Mouse (Mus musculus) midbrain, embryonic 11.5 days (tissue): ENCODE data around the gene Fhit. TPM values are rescaled to one million over a fixed set of nuclear protein-coding genes. Genes with fewer than 3 reads are reported as not detected.

Source experiments
- ATAC-seq: fragments of 200-750 bp; cut with Nextera tagmentation; 2 replicates; pipeline ENCODE4 v1.8.0; 2017; ENCODE audit warnings: moderate TSS enrichment, moderate library complexity; ENCODE audit not compliant: low FRiP score
- DNase-seq: peaks from one replicate; pipeline ENCODE4 v3.0.0; 2015; ENCODE audit warnings: low spot score; ENCODE audit errors: missing footprints
- H3K27ac ChIP-seq: fragments of 300-500 bp; sonication (generic); 2 replicates; pipeline ENCODE4 v1.5.1; 2014; ENCODE audit warnings: low read depth, low read length
- H3K27me3 ChIP-seq: fragments of 300-500 bp; sonication (generic); 2 replicates; pipeline ENCODE4 v1.6.1; 2014; ENCODE audit warnings: mild to moderate bottlenecking, low read length, moderate library complexity, mixed read lengths; ENCODE audit not compliant: control insufficient read depth, insufficient read depth
- H3K36me3 ChIP-seq: fragments of 300-500 bp; sonication (generic); 2 replicates; pipeline ENCODE4 v1.6.1; 2014; ENCODE audit warnings: mild to moderate bottlenecking, low read length, moderate library complexity, mixed read lengths; ENCODE audit not compliant: control insufficient read depth, insufficient read depth
- H3K4me1 ChIP-seq: fragments of 300-500 bp; sonication (generic); 2 replicates; pipeline ENCODE4 v1.6.1; 2014; ENCODE audit warnings: low read length; ENCODE audit not compliant: control insufficient read depth, insufficient read depth
- H3K4me2 ChIP-seq: fragments of 300-500 bp; sonication (generic); 2 replicates; pipeline ENCODE4 v1.6.1; 2014; ENCODE audit warnings: mild to moderate bottlenecking, moderate library complexity
- H3K4me3 ChIP-seq: fragments of 300-500 bp; sonication (generic); 2 replicates; pipeline ENCODE4 v1.5.1; 2014; ENCODE audit warnings: low read depth, low read length
- H3K9ac ChIP-seq: fragments of 300-500 bp; sonication (generic); 2 replicates; pipeline ENCODE4 v1.6.1; 2014; ENCODE audit warnings: low read length
- H3K9me3 ChIP-seq: fragments of 300-500 bp; sonication (generic); 2 replicates; pipeline ENCODE4 v1.6.1; 2016; ENCODE audit warnings: low read length; ENCODE audit not compliant: control insufficient read depth
- WGBS: fragments of 180-500 bp; shearing (Covaris S2); extraction: QIAGEN DNeasy Blood & Tissue Kit; methylation state at CpG from one replicate; pipeline ENCODE4 v1.1.7; 2014; 5-methylcytosine and 5-hydroxymethylcytosine counted together
- polyA plus RNA-seq: library from polyadenylated mRNA; unstranded; fragments of >200 nt; fragmentation: Nextera tagmentation; extraction: Ambion mirVana; gene quantifications from 2 replicates; pipeline ENCODE4 v1.2.1, GENCODE M21; 2014

Gene Fhit
- polyA plus RNA-seq, 1 experiment from 2014 or later: 4.6 TPM

DNA sequence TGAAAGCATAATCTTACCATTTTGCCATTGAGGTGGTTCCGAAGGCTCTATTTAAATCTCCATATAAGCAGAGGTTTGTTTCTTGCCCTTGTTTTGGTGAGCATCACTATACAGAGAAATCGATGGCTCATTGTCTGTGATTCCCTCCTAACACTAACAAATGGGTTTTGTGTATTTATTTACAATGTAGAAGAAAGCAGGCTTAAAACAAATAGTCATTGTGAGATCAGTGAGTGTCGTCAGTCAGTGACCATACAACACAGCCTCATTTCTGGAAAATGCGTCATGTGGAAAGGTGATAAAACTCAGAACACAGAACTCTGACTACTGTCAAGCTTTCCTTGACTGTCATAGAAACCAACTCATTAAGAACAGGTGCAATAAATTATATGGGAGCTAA lies 1632.6 kb downstream of the Fhit start:
- Histone ChIP-seq H3K27ac (no peak overlapping the region), H3K9me3 (no peaks in the 10 kb centered on the region), H3K27me3 (no peaks in the 10 kb centered on the region), H3K4me2 (no peak overlapping the region), H3K4me3 (no peak overlapping the region), H3K4me1 (no peaks in the 10 kb centered on the region), H3K9ac (no peak overlapping the region), H3K36me3 (no peaks in the 10 kb centered on the region)
- ATAC-seq (no peak), DNase-seq (no peak)
- 90% methylated on average over 4 of the region's 4 CpGs for WGBS

DNA sequence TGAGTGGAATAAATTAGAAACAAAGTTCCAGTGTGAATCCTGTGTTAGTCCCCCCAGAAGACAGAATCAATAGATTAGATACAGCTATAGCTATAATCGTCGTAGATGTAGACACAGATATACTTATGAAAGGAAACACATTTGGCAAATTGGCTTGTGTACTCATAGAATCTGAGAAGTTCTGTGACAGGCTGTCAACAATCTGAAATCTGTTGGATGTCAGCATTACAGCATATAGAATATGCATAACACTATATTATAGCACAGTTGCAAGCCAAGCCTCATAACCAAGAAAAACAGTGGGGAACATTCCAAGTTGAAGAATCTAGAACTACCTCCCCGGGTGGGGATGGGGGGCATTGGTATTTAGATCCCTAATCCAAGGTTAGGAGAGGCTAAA lies 1635.7 kb downstream of the Fhit start:
- no peak overlapping the region for H3K4me3 ChIP-seq
- H3K27me3 ChIP-seq: no peaks in the 10 kb centered on the region
- H3K36me3 ChIP-seq: no peaks in the 10 kb centered on the region
- no peak overlapping the region for H3K27ac ChIP-seq
- 92% methylated on average over 3 of the region's 3 CpGs for WGBS
- H3K4me1 ChIP-seq: no peaks in the 10 kb centered on the region
- H3K9me3 ChIP-seq: no peaks in the 10 kb centered on the region
- ATAC-seq (no peak), DNase-seq (no peak)
- no peak overlapping the region for H3K4me2 ChIP-seq
- no peak overlapping the region for H3K9ac ChIP-seq

DNA sequence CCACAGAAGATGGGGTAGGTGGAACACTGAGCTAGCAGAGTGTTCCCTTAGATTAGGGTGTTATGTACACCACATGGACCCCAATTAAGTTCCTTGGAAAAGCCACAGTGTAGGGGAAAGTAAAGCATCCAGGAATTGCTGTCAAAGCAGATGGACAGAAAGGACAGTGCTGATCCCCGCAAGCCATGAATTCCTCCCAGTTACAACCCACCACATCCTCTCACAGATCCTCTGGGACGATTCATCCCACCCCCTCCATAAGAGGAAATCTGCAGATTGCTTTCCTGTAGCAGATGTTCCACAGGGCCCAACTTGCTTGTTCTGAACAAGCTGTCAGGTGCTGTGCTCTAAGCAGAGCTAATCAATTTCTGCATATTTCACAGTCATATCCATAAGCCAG lies 1644.2 kb downstream of the Fhit start:
- no peak for ATAC-seq
- H3K27me3 ChIP-seq: no peaks in the 10 kb centered on the region
- no peak overlapping the region for H3K27ac ChIP-seq
- no peak overlapping the region for H3K4me3 ChIP-seq
- no peaks in the 10 kb centered on the region for H3K4me1 ChIP-seq
- no peak for DNase-seq
- no peaks in the 10 kb centered on the region for H3K9me3 ChIP-seq
- no peak overlapping the region for H3K4me2 ChIP-seq
- no peaks in the 10 kb centered on the region for H3K36me3 ChIP-seq
- no peak overlapping the region for H3K9ac ChIP-seq
- WGBS: 80% methylated on average over 2 of the region's 2 CpGs

- no peaks in the 10 kb centered on the region for H3K9me3 ChIP-seq
- H3K4me1 ChIP-seq: no peaks in the 10 kb centered on the region
- no peaks in the 10 kb centered on the region for H3K36me3 ChIP-seq
- H3K4me2 ChIP-seq: no peak overlapping the region
- 74% methylated on average over 1 of the region's 1 CpGs for WGBS
- H3K4me3 ChIP-seq: no peak overlapping the region
- no peak overlapping the region for H3K27ac ChIP-seq
- no peak for ATAC-seq
- H3K9ac ChIP-seq: no peak overlapping the region
- no peaks in the 10 kb centered on the region for H3K27me3 ChIP-seq
- DNase-seq: no peak
These were observed 1652.2 kb downstream of the Fhit start for GRCm38 (mm10) chr14:9509678-9510077.

Other genes with a start within 250 kb of the Fhit start
- 1.7 and 2.0 TPM in 2 replicates for gene Gm3839, start 194.7 kb upstream of the Fhit start, polyA plus RNA-seq